Mouse (Mus musculus) hindbrain, embryonic 13.5 days (tissue): ENCODE results near the gene Krt33a. TPM values are rescaled to one million over a fixed set of nuclear protein-coding genes. Genes with fewer than 3 reads are reported as not detected.

Experiments used
- ATAC-seq: fragments of 200-750 bp; cut with Nextera tagmentation; 2 replicates; pipeline ENCODE4 v1.8.0; 2017; ENCODE audit warnings: moderate TSS enrichment; ENCODE audit not compliant: low FRiP score
- H3K27ac ChIP-seq: fragments of 300-500 bp; sonication (generic); 2 replicates; pipeline ENCODE4 v1.5.1; 2015; ENCODE audit warnings: inconsistent platforms, mild to moderate bottlenecking, moderate library complexity
- H3K27me3 ChIP-seq: fragments of 300-500 bp; sonication (generic); 2 replicates; pipeline ENCODE4 v1.6.1; 2015; ENCODE audit warnings: mild to moderate bottlenecking, inconsistent platforms
- H3K36me3 ChIP-seq: fragments of 300-500 bp; sonication (generic); 2 replicates; pipeline ENCODE4 v1.6.1; 2015; ENCODE audit warnings: mild to moderate bottlenecking, inconsistent platforms
- H3K4me1 ChIP-seq: fragments of 300-500 bp; sonication (generic); replicated peaks from 2 replicates; pipeline ENCODE4 v1.6.1; 2015; ENCODE audit warnings: inconsistent platforms
- H3K4me2 ChIP-seq: fragments of 300-500 bp; sonication (generic); 2 replicates; pipeline ENCODE4 v1.6.1; 2015; ENCODE audit warnings: inconsistent platforms, mild to moderate bottlenecking, moderate library complexity
- H3K4me3 ChIP-seq: fragments of 300-500 bp; sonication (generic); 2 replicates; pipeline ENCODE4 v1.5.1; 2015; ENCODE audit warnings: mild to moderate bottlenecking, inconsistent platforms
- H3K9ac ChIP-seq: fragments of 300-500 bp; sonication (generic); 2 replicates; pipeline ENCODE4 v1.6.1; 2015; ENCODE audit warnings: mild to moderate bottlenecking, inconsistent platforms
- H3K9me3 ChIP-seq: fragments of 300-500 bp; sonication (generic); 2 replicates; pipeline ENCODE4 v1.6.1; 2016; ENCODE audit warnings: inconsistent platforms
- WGBS: fragments of 180-500 bp; shearing (Covaris S2); methylation state at CpG from one replicate; pipeline ENCODE4 v1.1.7; 2015; 5-methylcytosine and 5-hydroxymethylcytosine counted together
- polyA plus RNA-seq: library from polyadenylated mRNA; unstranded; fragments of >200 nt; fragmentation: Nextera tagmentation; extraction: Ambion mirVana; gene quantifications from 2 replicates; pipeline ENCODE4 v1.2.1, GENCODE M21; 2015

The Krt33a gene
- polyA plus RNA-seq = not detected in 2 replicates

DNA sequence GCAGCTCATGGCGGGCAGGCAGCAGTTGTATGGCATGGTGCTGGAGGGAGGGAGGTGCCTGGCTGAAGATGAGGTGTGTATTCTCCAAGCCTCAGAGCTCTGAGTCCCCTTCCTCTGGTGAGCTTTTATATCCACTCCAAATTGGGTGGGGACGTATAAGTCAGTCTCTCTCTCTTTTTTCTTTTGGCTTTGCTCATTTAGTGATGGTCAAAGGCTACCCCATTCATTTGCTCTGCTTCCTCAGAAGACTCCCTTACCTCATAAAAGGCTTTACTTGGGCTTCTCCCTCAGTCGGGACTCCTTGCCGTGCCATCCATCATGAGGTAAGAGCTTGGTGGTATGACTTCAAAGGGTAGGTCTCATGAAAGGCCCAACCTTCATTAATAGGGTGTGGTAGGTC lies at the start of gene Krt33a:
Gene Krt33a, minus strand, starts transcription at position 101 of the 400 bp plus-strand sequence.
- no peak within 1 kb of the TSS for H3K4me3 ChIP-seq
- 82% methylated on average over 4 of the region's 4 CpGs for WGBS
- ATAC-seq = no peak
- H3K4me2 ChIP-seq = no peak within 1 kb of the TSS
- no peaks in the 10 kb centered on the region for H3K36me3 ChIP-seq
- H3K4me1 ChIP-seq = no peaks in the 10 kb centered on the region
- no peaks in the 10 kb centered on the region for H3K27me3 ChIP-seq
- H3K27ac ChIP-seq = no peak within 1 kb of the TSS
- no peak within 1 kb of the TSS for H3K9ac ChIP-seq
- no peaks in the 10 kb centered on the region for H3K9me3 ChIP-seq

DNA sequence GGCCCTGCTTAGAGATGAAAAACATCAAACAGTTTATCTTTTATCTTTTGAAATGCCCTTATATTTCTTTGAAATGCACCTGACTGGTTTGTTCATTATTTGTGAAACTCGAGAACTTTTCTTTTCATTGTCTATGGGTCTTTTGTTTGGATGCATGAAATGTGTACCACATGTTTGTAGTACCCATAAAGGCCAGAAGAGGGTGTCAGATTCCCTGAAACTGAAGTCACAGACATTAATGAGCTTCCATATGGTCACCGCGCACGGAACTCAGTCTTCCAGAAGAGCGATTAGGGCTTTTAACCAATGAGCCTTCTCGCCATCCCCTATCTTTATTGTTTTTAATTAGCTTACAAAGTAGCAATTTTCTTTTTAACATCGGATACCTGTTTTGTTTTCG lies 42.9 kb upstream of the Krt33a start:
- ATAC-seq = no peak
- WGBS = 80% methylated on average over 8 of the region's 8 CpGs
- Histone ChIP-seq H3K36me3 (no peaks in the 10 kb centered on the region), H3K9ac (no peak overlapping the region), H3K4me1 (no peaks in the 10 kb centered on the region), H3K4me3 (no peak overlapping the region), H3K27ac (no peak overlapping the region), H3K27me3 (no peaks in the 10 kb centered on the region), H3K4me2 (no peak overlapping the region), H3K9me3 (no peaks in the 10 kb centered on the region)

DNA sequence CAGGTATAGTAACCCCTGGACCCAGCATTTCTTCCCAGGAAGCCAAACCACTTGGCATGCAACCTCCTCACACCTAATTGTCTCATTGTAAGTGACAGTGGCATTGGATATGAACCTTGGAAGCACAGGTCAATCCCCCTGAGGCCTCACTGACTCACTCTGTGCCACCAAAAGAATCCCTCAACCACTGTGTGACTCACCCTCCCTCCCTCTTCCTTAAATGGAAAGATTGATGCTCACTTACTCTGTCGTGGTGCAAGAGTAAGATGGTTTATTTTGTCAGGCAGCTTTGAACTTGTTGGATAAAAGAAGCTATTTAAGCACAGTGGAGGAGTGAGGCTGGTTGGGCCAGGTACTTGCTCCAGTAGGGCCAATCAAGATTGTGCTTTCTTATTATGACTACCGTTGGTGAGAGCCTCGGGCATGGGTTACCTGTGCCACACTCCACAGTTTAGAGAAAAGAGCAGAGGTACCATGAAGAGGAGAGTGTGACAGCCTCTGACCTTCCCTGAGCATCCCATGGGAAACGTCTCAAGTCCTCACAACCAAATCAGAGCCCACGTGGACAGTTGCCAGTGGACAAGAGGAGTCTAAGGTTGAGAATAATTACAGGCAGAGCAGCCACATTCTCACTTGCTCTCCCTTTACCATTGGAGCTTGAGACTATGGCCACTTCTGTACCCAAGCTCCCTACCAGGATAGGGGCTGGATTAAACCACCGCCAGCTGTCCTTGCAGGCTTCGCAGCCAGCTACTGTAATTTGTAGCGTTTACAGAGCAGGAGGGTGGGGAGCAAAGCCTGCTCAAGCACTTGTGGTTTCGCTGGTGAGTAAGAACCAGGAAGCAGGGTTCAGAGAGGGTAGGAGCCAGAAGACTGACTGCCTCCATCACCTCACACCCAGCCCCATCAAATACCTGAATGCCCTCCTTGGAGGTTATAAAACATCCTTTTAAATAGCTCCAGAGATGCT lies 40.0 kb upstream of the Krt33a start:
- no peak overlapping the region for H3K9ac ChIP-seq
- no peak for ATAC-seq
- no peaks in the 10 kb centered on the region for H3K9me3 ChIP-seq
- no peak overlapping the region for H3K4me3 ChIP-seq
- no peaks in the 10 kb centered on the region for H3K4me1 ChIP-seq
- H3K27ac ChIP-seq = no peak overlapping the region
- no peak overlapping the region for H3K4me2 ChIP-seq
- no peaks in the 10 kb centered on the region for H3K36me3 ChIP-seq
- no peaks in the 10 kb centered on the region for H3K27me3 ChIP-seq
- WGBS = 85% methylated on average over 9 of the region's 9 CpGs

DNA sequence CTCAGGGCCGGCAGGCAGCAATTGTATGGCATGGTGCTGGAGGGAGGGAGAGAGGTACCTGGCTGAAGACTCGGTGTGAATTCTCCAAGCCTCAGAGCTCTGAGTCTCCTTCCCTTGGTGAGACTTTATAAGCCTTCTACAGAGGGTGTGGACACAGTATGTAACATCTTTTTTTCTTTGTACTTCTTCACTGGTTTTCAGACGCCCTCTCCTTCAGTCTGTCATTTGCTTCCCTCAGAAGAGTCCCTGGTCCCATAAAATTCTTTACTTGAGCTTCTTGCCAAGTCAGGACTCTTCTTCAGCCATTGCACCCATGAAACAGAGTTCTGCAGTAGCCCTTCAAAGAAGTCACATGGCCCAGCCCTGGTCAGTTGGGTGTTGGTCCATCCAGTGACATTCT lies 34.4 kb upstream of the Krt33a start, which contains the start of gene Krt31:
Gene Krt31, minus strand, starts transcription at position 101 of the 400 bp plus-strand sequence.
- ATAC-seq = no peak
- WGBS = 81% methylated on average over 3 of the region's 3 CpGs
- no peak within 1 kb of the TSS for H3K27ac ChIP-seq
- H3K36me3 ChIP-seq = no peaks in the 10 kb centered on the region
- no peak within 1 kb of the TSS for H3K4me2 ChIP-seq
- H3K9me3 ChIP-seq = no peaks in the 10 kb centered on the region
- H3K4me3 ChIP-seq = no peak within 1 kb of the TSS
- no peaks in the 10 kb centered on the region for H3K27me3 ChIP-seq
- H3K4me1 ChIP-seq = no peaks in the 10 kb centered on the region
- no peak within 1 kb of the TSS for H3K9ac ChIP-seq

DNA sequence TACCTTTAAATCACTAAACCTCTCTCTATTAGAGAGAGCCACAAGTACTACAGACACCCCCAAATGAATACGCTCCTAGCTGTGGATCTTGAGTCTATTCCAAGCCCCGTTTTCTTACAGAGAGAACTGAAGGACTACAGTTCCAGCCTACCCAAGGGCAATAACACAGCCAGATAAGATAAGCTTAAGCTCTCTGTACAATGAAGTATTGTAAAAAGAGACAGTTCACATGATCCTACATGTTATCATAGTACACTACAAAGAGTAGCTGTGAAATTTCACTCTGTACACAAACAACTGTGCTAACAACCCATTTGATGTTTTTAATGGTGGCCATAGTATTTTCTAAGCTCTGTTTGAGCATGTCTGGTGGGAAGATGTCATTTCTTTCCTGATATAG lies 31.2 kb upstream of the Krt33a start:
- no peak overlapping the region for H3K4me2 ChIP-seq
- no peak overlapping the region for H3K9ac ChIP-seq
- no peak overlapping the region for H3K4me3 ChIP-seq
- ATAC-seq = no peak
- no peaks in the 10 kb centered on the region for H3K27me3 ChIP-seq
- no peak overlapping the region for H3K27ac ChIP-seq
- no peaks in the 10 kb centered on the region for H3K4me1 ChIP-seq
- no peaks in the 10 kb centered on the region for H3K9me3 ChIP-seq
- H3K36me3 ChIP-seq = no peaks in the 10 kb centered on the region
- WGBS = 95% methylated on average over 2 of the region's 2 CpGs

DNA sequence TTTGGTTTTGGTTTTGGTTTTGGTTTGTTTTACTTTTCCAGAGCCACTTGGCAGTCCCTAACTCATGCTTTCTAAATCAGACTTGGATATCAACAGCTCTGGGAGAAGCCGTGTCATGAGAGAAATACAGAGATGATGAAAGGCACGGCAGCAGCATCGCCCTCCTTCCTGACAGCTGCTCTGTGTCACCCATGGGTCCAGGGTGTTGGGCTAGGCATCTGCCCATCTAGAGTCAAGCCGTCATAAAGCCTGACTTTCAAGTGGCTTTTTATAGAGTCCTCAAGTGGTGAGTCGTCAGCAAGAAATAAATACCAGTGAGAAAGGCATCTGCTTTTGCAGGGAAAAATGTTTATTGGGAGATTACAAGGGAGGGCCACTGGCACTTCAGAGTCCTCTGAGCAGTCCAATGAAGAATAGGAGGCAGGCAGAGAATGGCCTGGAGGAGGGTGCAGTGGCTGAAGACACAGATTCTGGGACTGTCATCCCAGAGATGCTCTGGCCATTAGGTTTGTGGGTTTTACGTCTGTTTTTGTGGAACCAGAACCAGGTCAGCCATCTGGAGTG lies 30.4 kb upstream of the Krt33a start:
- H3K9me3 ChIP-seq = no peaks in the 10 kb centered on the region
- no peaks in the 10 kb centered on the region for H3K4me1 ChIP-seq
- H3K4me3 ChIP-seq = no peak overlapping the region
- no peak overlapping the region for H3K4me2 ChIP-seq
- no peaks in the 10 kb centered on the region for H3K36me3 ChIP-seq
- no peak for ATAC-seq
- 91% methylated on average over 6 of the region's 6 CpGs for WGBS
- H3K27ac ChIP-seq = no peak overlapping the region
- no peaks in the 10 kb centered on the region for H3K27me3 ChIP-seq
- H3K9ac ChIP-seq = no peak overlapping the region

DNA sequence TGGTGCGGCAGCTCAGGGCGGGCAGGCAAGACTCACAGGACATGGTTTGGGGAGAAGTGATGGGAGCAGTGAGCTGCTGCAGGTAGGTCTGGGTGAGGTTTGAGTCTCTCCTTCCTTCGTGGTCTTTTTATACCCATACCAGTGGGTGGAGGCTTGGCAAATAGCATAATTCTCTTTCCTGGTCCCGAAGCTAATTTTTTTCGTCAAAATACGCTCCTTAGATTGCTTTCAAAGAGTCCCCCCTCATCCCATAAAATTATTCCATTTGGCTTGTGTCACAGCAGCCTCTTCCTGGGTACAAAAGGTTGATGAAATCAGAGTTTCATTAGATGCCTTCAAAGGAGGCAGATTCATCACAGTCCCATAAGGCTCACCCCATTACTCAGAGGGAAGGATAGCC lies 25.4 kb upstream of the Krt33a start, which contains the start of gene Krt34:
Gene Krt34, minus strand, starts transcription at position 101 of the 400 bp plus-strand sequence.
- Histone ChIP-seq H3K9me3 (no peaks in the 10 kb centered on the region), H3K36me3 (no peaks in the 10 kb centered on the region)
- WGBS = 85% methylated on average over 6 of the region's 6 CpGs

DNA sequence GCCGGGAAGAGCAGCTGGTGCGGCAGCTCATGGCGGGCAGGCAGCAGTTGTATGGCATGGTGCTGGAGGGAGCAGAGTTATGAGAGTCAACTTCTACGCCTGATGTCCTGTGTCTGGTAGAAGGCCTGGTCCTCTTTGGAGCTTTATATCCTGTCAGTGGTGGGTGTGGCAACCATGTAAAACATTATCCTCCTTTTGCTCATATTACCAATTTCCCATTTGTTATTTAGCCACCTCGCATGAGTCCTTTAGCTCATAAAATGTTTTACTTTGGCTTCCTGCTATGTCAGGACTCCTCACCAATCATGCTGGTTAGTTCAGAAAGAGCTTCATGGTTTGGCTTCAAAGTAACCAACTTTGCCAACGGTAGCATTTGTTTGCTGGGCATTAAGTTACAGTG lies 13.8 kb upstream of the Krt33a start, which contains the start of gene Krt33b:
Gene Krt33b, minus strand, starts transcription at position 101 of the 400 bp plus-strand sequence.
- no peak within 1 kb of the TSS for H3K4me3 ChIP-seq
- H3K4me2 ChIP-seq = no peak within 1 kb of the TSS
- ATAC-seq = no peak
- H3K9me3 ChIP-seq = no peaks in the 10 kb centered on the region
- 0 out of 2 replicates have a peak, but pooled peaks cover 3% of the 10 kb centered on the region for H3K4me1 ChIP-seq
- 89% methylated on average over 6 of the region's 6 CpGs for WGBS
- H3K9ac ChIP-seq = no peak within 1 kb of the TSS
- H3K27me3 ChIP-seq = no peaks in the 10 kb centered on the region
- H3K27ac ChIP-seq = no peak within 1 kb of the TSS
- H3K36me3 ChIP-seq = no peaks in the 10 kb centered on the region

More for the DNA sequence above, 25.4 kb upstream of the Krt33a start, which contains the start of gene Krt34:
- no peak within 1 kb of the TSS for H3K4me3 ChIP-seq
- no peak for ATAC-seq
- H3K9ac ChIP-seq = no peak within 1 kb of the TSS
- H3K27ac ChIP-seq = no peak within 1 kb of the TSS
- no peak within 1 kb of the TSS for H3K4me2 ChIP-seq
- H3K4me1 ChIP-seq = no peaks in the 10 kb centered on the region
- H3K27me3 ChIP-seq = no peaks in the 10 kb centered on the region

DNA sequence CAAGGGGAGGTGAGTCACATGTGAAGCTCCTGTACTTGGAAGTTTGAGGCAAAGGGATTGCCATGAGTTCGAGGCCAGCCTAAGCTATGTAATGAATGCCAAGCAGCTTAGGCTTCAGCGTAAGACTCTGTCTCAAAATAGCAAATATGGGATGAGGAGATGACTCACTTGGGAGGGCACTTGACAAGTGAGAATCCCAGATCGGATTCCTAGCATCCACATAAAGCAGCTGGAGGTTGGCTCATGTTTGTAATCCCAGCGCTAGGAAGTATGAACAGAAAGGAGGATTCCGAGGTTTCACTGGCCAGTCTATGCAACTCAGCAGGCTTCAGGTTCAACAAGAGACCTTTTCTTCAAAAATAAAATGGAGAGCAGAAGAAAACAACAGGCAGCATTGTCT lies 5.4 kb upstream of the Krt33a start:
- no peaks in the 10 kb centered on the region for H3K9me3 ChIP-seq
- H3K27ac ChIP-seq = no peak overlapping the region
- no peak overlapping the region for H3K4me3 ChIP-seq
- 88% methylated on average over 5 of the region's 5 CpGs for WGBS
- no peak for ATAC-seq
- no peak overlapping the region for H3K4me2 ChIP-seq
- no peaks in the 10 kb centered on the region for H3K27me3 ChIP-seq
- H3K9ac ChIP-seq = no peak overlapping the region
- H3K4me1 ChIP-seq = 0 out of 2 replicates have a peak, but pooled peaks cover 3% of the 10 kb centered on the region
- H3K36me3 ChIP-seq = no peaks in the 10 kb centered on the region

DNA sequence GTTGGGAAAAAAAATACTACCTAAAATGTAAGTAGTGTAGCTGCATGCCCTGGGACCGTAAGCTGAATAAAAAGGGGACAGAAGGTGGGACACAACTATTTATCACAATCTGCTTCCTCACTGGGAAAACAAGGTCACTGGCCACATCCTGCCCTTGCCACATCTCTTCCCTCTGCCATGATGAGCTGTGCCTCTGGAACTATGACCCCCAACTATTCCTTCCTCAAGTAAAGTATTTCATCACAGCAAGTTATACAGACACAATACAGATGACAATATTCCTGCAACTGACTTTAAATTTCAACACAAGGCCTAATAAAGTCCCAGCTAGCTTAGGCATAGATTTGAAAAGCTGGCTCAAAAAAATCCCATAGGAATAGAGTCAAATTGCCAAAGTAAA lies 3.5 kb upstream of the Krt33a start:
- no peak for ATAC-seq
- WGBS = 94% methylated on average over 1 of the region's 1 CpGs
- no peaks in the 10 kb centered on the region for H3K9me3 ChIP-seq
- no peaks in the 10 kb centered on the region for H3K4me1 ChIP-seq
- no peaks in the 10 kb centered on the region for H3K27me3 ChIP-seq
- no peaks in the 10 kb centered on the region for H3K36me3 ChIP-seq
- H3K9ac ChIP-seq = no peak overlapping the region
- no peak overlapping the region for H3K4me3 ChIP-seq
- H3K4me2 ChIP-seq = no peak overlapping the region
- H3K27ac ChIP-seq = no peak overlapping the region

DNA sequence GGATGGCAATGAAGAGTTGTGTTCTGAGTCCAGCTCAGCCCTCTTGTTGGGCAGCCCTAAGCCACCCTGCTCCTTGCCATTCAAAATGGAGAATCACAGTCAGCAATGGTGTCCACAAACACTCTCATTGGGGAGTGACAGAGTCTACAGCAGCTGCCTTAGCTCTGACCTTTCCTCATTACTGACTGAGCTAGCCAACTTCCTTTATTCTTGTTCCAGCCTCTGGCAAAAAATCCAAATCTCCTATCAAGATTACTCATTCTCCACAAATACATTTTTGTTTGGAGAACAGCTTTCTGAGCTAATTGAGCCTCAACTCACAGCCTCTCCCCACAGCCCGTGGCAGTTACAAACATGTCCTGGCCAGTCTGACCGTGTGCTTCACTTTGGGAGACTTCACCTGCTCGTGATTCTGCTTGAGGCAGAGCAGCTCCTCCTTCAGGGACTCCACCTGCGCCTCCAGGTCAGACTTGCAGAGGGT lies 2.3 kb downstream of the Krt33a start:
- WGBS = 82% methylated on average over 4 of the region's 4 CpGs
- Histone ChIP-seq H3K4me3 (no peak overlapping the region), H3K36me3 (no peaks in the 10 kb centered on the region), H3K9ac (no peak overlapping the region), H3K27me3 (no peaks in the 10 kb centered on the region), H3K4me2 (no peak overlapping the region), H3K4me1 (no peaks in the 10 kb centered on the region), H3K9me3 (no peaks in the 10 kb centered on the region), H3K27ac (no peak overlapping the region)
- no peak for ATAC-seq

DNA sequence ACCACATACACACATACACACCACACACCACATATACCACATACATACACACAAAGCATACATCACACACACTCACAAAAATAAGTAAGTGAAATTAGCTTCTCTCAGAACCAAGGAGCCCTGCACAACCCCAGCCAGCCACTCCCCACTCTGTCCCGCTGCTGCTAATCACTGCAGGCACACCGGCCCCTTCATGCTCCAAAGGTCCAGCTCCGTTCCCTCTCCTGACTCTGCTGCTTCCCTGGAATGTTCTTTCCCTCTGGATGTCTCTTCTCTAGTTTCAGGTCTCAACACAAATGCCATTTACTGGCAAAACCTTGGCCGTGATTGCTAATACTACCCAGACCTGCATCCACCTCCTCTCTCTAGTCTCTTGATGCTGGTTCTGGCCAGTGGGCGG lies 5.3 kb downstream of the Krt33a start:
- Histone ChIP-seq H3K27ac (no peak overlapping the region), H3K4me1 (no peaks in the 10 kb centered on the region), H3K4me3 (no peak overlapping the region), H3K27me3 (no peaks in the 10 kb centered on the region), H3K36me3 (no peaks in the 10 kb centered on the region), H3K9ac (no peak overlapping the region), H3K4me2 (no peak overlapping the region), H3K9me3 (no peaks in the 10 kb centered on the region)
- ATAC-seq = no peak
- WGBS = 94% methylated on average over 5 of the region's 5 CpGs
